Mouse (Mus musculus): ENCODE measurements around the gene Thap8.
A peak's percentile ranks its signal among the peaks of the same experiment; 100 is the strongest.

Thap8 gene

DNA sequence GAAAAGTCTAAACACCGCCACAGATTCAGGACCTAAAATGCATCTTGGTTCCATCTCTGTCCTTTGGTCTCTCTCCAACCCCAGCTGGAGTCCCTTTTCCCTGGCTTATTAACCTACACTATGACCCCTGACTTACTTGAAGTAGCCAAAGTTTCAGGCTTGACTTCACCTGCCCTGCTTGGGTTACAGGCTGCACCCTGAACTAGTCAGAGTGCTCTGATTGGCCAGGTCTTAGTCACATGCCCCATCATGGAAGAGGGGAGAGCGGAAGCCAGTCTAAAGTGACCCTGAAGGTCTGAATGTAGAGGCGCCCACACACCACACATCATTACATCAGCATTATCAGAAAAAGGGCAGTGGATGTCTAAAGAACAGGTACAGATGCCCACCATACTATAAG lies 38.2 kb downstream of the Thap8 start:
- no peak for DNase-seq

- DNase-seq, result no peak
These were observed 41.1 kb downstream of the Thap8 start for GRCm38 (mm10) chr7:30320946-30321345.

DNA sequence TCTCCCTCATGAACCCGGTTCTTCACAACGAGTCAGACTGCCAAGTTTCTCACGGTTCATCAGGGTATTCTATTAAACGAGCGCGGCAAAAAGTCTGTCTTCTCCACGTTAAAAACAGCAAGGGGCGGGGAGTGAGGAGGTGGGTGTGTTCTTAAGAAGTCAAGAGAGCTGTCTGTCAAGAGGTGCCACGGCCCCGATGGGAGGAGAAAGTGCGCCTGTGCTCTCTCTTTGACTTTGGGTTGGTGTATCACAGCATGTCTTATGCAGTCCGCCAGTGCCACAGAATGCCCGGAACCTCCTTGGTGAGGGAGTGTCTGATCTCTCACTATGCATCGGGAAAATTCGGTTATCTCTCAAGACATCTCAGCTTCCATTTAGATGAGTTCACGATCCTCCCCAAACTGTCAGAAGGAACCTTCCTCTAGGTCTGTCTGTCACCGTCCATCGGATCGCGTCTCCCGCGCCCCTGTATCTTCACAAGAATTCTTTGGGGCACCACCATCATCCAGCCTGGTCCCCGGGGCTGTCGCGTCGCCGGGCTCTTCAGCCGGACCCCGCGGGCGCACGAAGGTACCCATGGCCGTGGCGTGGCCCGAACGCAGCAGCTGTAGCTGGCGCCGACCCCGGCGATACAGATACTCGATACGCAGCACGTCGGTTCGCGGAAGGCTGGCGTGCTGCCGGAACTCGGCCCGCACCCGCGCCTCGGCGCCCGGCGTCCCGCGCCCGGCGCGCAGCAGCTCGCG lies 41.8 kb downstream of the Thap8 start, which contains the start of gene E130208F15Rik:
Gene E130208F15Rik, plus strand, starts transcription at position 202 of the 746 bp plus-strand sequence.
- peak; percentile 89 for DNase-seq

DNA sequence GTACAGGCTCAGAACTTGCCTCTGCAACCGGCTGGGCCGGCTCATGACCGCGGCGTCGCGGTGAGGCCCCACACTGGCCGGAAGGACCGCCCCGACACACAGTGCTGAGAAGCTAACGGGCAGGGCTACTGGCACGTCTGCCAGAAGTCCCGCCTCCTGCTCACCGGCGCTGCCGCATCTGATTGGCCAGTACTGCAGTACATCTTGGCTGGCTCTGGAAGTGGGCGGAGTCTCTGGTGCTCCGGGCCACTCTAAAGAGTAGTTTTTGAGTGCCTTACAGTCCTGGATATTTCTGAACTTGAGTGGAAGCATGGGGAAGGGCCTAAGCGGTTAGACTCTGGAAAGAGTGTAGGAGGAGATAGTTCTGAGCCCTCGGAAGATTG lies 42.4 kb downstream of the Thap8 start:
- DNase-seq, result peak; percentile 99

GRCm38 (mm10) chr7:30322865-30323264 lies 43.0 kb downstream of the Thap8 start:
- DNase-seq, result no peak

- DNase-seq, result no peak
These were observed 43.9 kb downstream of the Thap8 start, which contains the start of gene Sdhaf1 for GRCm38 (mm10) chr7:30323795-30324194. Gene Sdhaf1 (minus strand): TSS chr7:30323895.

DNA sequence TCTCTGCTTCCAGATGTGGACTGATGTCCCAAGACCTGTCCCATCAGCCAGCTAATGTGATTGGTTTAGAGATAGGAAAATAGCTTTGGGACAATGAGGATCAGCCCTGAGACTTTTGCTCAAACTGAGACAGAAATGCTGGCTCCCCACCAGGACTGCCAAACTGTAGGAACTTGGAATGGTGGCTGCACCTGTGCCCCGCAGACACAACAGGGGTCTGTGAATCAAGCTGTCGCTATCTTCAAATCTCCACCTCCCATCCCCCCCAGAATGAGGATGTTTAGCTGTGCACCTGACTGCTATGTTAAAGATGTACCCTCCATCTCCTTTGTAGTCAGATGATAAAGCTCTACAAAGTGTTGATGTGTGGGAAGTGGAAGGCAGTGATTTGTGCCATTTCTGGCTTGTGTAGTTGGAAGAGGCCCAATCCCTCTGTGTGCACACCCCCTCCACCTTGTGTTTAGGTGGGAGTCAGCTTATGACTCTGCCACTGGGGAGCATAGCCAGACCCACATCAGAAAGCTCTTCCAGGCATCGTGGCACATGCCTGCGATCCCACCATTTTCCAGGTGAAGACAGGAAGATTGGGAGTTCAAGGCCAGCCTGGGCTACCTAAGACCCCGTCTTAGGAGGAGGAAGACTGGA lies 44.5 kb downstream of the Thap8 start:
- no peak for DNase-seq

DNA sequence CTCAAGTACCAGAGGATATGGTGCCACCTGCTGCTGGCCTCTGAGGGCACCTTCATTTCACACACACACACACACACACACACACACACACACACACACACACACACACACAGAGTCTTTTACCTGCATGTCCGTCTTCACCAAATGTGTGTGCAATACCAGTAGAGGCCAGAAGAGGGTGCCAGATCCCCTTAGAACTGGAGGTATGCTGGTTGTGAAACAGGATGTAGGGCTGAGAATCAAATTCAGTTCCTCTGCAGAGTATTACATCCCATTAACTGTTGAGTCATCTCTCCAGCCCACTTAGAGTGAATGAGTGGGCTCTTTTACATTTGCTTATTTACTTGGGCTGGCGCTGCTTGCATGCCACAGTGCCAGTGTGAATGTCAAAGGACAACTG lies 45.5 kb downstream of the Thap8 start:
- peak; percentile 66 for DNase-seq

DNA sequence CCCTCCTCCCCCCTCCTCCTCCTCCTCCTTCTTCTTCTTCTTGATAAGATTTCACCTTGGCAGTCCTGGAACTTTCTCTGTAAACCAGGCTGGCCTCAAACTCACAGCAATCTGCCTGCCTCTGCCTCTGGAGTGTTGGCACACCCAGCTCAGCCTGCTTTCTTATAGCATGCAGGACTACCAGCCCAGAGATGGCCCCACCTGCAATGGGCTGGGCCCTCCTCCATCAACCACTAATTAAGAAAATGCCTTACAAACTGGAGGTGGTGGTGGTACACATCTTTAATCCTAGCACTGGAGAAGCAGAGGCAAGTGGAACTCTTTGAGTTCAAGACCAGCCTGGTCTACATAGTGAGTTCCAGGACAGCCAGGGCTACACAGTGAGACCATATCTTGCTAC lies 46.5 kb downstream of the Thap8 start:
- no peak for DNase-seq

- peak; percentile 44 for DNase-seq
These were observed 47.2 kb downstream of the Thap8 start for GRCm38 (mm10) chr7:30327140-30327539.

- DNase-seq, result no peak
These were observed 48.5 kb downstream of the Thap8 start for GRCm38 (mm10) chr7:30328379-30328778.

DNA sequence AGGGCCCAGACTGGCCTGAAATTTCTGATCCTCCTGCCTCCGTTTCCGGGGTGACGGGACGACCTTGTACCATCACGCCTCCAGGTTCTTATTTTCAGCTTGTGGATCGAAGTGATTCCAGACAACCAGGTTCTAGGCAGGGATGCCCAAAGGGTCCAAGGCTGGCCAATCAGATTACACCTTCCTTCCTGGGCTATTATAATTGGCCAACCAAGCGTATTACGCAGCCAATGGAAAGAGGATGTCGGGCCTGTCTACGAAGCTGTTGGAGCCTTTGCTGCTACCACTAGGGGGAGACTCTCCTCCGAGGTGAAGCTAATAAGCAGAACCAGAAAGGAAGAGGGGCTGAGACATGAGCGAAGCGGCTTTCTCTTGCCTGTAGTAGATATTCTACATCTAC lies 52.0 kb downstream of the Thap8 start:
- DNase-seq, result peak; percentile 89

- no peak for DNase-seq
These were observed 52.8 kb downstream of the Thap8 start for GRCm38 (mm10) chr7:30332622-30333259.

- peak; percentile 80 for DNase-seq
These were observed 53.5 kb downstream of the Thap8 start for GRCm38 (mm10) chr7:30333436-30333835.

DNA sequence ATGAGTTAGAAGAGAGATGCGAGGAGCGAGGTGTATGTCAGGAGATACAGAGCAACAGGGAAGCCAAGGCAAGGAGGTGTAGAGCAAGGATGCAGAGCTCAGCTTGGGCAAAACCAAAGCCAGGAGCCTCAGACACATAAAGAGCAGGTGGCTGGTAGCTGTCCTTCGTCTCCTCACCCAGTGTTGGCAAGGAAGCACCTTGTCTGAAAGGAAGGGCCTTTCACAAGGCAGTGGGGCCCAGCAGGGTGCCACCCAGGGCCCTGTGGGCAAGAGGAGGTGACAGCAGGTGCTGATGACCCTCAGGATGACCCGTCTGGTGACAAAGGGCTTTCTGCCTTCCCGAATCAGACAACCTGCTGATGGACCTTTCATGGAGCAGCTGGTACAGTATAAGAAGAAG lies 54.7 kb downstream of the Thap8 start:
- DNase-seq, result no peak

DNA sequence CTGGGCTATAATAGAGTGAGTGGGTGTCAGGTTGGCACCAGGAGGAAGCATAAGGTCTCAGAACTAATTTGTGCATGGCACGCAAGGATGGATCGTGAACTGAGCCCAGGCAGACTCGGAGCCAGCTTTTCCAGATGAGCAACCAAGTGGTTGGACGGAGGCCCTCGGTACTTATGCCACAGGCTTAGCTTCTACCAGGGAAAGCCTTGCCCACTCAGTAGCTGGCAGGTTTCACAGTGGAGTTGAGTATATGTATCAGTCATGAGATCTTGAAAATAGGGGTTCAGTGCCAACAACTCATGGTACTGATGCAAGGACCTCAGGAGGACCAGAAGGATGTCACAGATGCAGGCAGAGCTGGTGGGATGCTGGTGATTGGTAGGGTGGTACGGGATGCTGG lies 55.8 kb downstream of the Thap8 start:
- no peak for DNase-seq

- DNase-seq, result peak; percentile 90
These were observed 56.5 kb downstream of the Thap8 start for GRCm38 (mm10) chr7:30336384-30336783.

DNA sequence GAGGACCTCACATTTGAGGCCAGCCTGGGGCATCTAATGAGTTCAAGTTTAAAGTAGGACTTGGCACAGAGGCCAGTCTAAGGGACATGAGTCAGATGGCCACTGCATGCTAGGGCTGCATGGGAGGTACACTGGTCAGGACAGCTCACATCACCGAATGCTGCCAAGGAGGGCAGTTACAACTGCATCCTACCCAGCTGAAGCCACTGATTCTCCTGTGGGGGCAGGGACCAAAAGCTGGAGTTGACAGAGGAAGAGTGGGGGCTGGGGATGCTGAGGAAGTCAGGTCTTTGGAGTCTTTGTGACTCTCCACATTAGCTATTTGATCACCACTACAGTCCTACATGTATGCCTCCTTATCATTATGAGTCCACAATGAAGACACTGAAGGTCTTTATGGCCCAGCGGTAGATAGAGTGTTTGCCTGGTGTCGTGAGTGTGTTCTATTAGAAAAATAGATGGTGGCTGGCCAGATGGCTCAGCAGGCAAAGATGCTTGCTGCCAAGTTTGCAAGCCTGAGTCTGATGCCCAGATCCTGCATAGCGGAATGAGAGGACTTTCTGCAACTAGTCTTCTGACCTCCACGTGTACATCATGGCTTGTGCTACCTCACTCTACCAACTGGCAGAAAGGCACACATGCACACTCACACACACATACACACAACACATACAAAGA lies 59.7 kb downstream of the Thap8 start:
- no peak for DNase-seq
